Mouse (Mus musculus) WW6 (cell line): ENCODE results near the gene Nox1.

Experiments
- DNase-seq: peaks from one replicate; pipeline ENCODE4 v3.0.0-alpha.2; 2013; ENCODE audit warnings: low read depth, low spot score

Nox1 gene

DNA sequence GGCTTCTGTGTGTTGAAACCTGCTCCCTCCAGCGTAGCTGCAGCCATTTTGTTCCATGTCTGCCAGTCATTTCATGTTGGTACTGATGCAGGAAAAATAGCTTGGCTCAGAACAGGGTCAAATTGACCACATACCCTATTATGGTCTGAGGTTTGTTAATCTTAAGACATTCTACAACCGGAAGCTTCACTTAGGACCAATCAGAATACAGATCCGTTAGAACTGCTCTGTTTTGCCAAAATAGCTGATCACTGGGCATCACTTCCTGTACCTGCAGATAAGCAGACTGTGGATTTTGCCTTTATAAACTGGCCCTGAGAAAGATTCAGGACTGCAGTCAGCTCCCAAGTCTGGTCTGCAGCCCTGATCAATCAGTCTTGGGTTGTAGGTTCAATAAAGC is 93.2 kb downstream of the Nox1 start:
- DNase-seq = no peak

DNA sequence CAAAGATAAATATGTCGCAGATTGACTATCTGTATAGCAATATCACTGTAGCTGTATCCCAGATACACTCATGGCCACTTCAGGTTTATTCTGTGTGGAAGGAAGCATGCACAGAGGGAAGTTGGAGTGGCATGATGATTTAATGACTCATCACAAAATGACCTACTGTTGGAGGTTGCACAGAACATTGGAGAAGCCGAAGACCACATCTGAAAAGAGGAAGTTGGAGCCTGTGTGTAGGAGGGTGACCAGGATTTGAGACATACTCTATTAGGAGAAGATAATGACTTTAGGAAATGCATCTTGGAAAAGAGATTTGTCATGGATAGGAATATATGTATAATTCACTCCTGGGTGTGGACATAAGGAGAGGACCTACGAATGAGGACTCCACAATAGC is 105.3 kb downstream of the Nox1 start:
- DNase-seq = no peak

DNA sequence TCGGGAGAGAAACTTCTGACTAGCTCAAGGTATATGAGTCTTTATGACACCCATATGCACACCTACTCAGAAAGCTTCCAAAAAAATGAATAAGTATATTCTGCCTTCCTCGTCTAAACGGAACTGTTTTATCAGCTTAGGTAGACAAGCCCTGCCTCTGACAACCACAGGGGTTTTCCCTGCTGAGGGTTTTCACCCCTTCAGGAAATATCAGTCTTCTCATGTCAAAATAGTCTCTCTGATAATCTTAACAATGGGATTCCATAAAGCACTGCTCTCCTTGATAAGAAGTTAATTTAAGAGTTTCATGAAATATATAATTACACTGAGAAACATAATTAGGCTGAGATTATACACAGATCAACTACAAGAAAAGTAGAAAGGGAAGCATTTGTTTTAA is 110.0 kb downstream of the Nox1 start:
- DNase-seq = no peak

DNA sequence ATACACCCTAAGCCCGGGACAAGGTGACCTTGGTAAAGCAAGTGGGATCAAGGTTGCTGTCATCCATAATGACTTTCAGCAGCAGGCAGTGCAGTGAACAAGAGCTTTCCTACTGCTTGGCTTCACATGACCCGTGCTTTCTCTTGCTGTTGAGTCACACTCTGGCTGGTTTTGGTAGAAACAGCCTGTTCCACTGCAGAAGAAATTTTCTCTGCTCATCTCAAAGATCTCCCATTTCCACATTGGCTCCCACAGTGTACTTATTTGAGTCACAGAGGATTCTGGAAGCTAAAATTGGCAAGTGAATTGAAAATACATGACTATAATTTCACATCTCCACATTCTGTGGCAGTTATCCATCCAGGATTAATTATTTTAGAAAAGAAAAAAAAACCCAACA is 119.1 kb downstream of the Nox1 start:
- DNase-seq = no peak

DNA sequence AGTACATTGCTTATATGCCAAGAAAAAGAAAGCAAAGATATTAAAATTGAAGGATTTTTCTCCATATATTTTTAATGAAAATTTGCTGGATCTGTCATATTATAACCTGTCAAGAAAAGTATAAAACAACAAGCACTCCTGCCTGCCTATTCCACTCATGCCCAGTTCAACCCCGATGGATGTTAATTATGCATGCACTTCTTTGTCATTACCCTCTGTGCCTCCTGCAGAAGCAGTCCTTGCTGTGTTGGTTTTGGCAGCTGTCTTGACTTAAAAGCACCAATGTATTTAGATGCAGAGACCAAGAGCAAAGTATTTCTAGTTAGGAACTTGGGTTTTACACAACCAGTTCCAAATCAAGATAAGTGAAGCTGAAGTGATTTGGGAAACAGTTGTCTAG is 136.3 kb downstream of the Nox1 start:
- DNase-seq = no peak

DNA sequence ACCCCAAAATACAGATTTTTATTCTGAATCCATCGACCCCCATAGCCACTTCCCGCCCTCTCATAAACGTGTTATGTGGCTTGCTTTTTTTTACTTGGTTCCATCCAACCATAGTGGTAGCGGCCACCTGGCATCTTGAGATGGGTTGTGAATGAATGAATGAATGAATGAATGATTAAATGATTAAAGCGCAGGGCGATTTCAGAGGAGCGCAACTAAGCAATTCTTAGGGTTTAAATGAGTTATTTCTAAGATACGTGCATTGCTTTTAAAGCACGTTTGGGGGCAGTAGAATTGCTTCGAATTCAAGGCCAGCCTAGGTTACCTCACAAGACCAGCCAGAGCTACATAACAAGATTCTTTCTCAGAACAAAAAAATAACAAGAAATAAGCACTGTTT is 162.0 kb downstream of the Nox1 start:
- DNase-seq = no peak

DNA sequence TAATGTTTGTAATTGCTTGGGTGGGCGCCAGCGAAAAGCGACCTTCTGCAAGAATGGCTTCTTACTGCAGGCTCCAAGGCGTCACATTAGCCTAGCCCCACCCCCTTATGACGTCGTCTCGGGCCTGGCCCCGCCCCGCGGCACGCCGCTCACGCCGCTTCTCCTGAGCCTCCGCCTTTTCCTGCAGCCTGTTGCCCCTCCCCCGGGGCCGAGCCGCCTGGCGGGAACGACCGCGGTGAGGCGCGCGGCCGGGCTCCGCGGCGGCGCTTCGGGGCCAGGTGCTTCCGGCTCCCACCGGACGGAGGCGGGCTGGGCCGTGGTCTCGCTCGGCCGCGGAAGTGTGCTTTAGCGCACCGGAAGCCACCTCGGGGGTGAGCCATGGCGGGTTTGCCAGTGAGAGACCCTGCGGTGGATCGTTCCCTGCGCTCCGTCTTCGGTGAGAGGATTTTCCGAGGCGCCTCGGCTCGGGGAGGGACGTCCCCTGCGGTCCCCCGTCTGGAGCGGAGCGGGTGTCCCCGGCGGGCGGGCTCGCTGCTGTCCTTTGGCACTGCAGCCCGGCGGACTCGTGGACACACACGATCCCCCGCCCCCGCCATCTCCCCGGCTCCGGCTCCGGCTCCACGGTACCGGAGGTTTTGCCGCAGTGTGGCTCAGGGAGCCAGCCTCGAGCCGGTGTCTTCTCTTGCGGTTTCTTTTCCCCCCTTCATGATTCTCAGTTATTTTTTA is 162.6 kb downstream of the Nox1 start, which contains the start of gene Cstf2:
Gene Cstf2 (plus strand): TSS at position 201 of the 726 bp plus-strand sequence.
- peak; percentile 65 for DNase-seq

DNA sequence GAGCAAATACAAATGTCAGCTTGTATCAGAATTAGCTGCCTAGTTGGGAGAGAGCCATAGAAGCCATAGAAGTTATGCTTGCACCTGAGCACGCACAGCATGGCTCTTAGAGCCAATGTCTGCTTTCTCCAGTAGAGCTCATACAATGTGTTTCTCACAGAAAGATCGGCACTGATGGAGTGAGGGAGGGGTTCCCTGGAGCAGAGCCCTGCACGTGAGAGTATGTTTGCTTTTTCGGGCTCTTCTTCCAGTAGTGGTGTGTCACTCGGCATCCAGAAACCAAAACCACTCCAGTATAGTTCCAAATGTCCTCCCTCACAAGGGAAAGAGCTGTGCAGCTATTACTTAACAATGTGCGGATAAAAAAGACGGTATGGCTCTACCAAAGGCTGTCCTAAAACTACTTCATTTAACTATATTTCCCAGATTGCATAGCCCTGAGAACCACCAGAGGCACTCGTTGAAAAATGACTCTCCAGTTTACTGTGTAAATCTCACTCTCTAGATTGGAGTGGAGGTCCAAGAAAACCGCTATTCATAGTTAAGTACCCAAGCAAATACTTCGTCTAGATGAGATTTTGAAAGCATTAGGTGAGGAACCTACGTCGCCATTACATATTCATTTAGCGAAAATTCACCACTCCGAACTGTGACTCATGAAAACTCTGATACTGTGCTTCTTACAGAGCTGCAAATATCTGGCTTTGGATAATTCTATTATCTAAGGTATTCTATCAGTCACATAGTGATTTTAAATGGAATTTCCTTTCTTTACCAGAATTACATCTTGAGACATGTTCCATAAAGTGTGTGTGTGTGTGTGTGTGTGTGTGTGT is 163.5 kb downstream of the Nox1 start:
- no peak for DNase-seq

DNA sequence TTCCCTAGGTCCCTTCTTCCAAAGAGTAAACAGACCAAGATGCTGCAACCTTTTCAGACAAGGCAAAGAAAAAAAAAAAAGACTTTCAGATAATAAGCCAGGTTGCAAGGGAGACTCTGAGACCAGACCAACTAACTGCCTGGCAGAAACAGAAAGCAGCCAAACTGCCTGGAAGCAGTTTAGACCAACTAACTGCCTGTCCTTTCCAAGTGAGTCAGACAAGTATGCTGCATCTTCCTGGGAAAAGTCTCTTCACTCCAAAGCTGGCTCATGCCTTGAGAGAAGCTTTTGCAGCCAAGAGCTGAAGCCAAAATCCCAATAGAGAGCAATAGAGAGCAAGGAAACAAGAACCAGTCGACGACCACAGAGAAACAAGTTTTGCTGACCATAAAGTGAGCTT is 164.9 kb downstream of the Nox1 start:
- DNase-seq = no peak

DNA sequence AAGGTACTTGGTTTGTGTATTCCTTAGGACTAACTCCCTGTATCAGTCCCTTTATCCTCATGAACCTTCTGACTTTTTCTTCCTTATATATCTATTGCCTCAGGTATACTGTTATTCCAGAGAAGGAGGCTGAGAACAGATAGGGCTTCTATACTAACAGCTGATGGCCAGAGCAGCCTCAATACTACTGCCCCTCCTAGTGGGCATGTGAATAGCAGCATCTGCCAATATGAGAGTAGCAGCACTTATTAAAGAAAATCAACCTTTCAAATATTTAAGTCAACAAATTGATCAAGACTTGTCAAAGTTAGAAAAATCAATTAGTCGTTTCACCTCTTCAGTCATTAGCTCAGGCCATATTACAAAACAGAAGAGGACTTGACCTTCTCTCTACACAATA is 172.8 kb downstream of the Nox1 start:
- DNase-seq = no peak
